Mouse (Mus musculus) heart, adult 11 months (tissue): ENCODE data around the gene Il1rap.

Source experiments
- DNase-seq: peaks from one replicate; pipeline ENCODE4 v3.0.0; 2022

Gene Il1rap

GRCm38 (mm10) chr16:26732566-26732965 is 151.1 kb downstream of the Il1rap start:
- DNase-seq = no peak

DNA sequence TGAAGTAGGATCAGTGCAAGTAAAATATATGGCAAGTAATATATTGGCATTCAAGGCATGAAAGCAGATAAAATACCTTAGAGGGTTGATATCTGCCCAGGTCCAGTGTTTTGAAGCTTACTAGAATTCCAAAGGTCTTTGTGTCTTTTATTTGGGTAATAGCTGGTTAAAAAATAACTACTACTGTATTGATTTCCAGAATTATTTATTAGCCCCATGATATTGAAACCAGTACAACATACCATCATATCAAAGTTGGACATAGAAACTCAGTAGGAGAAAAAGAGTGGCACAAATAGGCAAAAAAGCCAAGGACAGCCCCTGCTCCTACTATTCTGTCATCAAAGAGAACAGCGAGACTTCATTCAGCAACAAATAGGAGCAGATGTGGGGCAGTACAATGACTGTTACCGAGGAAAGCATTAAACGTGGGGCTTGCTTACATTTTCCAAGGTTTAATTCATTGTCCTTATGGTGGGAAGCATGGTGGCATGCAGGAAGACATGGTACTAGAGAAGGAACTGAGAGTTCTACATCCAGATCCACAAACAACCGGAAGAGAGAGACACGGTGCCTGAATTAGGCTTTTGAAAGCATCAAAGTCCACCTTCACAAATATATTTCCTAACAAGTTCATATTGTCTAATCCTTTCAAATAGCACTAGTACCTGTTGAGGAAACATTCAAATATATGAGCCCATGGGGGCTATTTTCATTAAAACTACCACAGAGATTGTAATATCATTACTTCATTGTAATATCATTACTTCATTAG is 174.1 kb downstream of the Il1rap start:
- no peak for DNase-seq

DNA sequence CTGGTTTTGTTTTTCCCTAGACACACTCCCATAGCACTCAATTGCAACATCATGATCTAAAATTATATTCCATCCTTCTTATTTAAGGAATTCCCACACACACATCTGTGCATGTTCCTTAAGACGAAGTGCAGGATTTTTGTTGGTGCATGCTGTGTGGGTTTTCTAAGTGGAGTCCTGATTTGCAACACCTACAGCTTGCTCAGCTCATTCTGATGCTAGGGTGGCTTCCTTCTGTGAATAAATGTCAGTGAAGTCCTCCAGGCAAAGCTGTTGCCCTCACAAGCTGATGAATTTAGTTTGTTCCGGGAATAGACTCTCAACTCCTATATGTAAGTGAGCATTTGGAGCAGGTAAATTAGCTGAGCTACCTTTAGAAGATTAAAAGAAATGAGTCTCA is 194.5 kb downstream of the Il1rap start:
- DNase-seq = no peak

- DNase-seq = no peak
Observed at GRCm38 (mm10) chr16:26777132-26777531, 195.6 kb downstream of the Il1rap start.
